Mouse (Mus musculus): ENCODE data around the gene Iqschfp.

Iqschfp gene

DNA sequence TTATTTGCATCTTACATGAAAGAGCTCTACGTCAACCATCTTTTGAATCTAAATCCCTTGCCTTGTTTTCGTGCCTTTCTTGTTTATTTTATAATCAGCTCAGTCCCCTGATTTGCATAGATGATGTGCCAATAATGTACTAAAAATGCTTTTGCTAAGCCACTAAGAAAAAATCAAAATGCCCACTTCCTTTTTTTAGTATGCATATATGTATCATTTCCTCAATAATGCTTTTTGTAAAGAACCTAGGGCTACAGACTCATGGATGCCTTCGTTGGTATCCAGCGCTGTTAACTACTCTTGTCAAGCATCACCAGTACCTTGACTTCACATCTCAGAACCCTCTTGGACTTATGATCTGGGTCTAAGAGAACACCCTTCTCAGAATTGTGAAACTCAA lies 741.5 kb downstream of the Iqschfp start:
- DNase-seq (ENCODE audit: extremely low read depth, low read depth), result no peak

DNA sequence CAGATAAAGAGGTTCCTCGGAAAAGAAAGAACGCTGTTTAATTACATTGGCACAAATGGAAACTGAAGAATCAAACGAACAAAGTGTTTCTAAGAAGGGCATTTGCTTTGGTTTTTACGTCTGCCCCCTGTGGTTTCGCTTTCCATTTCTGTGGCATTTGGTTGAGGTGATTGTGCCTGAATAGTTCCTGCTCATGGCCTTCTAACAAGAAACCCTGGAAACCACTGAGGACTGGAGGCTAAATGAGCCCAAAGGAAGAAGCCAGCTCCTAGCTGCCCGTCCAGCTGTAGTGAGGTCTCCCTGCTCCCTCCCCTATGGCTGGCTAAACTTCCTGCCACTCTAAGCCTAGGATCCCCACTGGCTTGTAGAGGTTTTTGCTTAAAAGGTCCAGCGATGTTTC lies 745.9 kb downstream of the Iqschfp start:
- DNase-seq (ENCODE audit: extremely low read depth, low read depth), result no peak

DNA sequence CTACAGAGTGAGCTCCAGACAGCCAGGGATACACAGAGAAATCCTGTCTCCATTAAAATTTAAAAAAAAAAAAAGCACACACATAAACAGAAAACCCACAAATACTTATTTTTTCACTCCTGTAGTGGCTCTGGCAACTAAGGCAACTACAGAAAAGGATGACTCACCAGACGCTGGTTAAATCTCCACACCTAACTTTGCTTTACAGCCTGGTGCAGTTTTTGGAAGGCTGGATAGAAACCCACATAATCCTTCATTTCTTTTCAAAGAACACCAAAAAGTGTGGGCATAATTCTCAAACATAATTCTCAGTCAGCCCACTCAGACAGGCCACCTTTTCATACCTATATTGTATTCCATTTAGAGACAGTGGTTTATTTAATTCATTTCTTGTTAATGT lies 746.7 kb downstream of the Iqschfp start:
- no peak for DNase-seq (ENCODE audit: extremely low read depth, low read depth)

DNA sequence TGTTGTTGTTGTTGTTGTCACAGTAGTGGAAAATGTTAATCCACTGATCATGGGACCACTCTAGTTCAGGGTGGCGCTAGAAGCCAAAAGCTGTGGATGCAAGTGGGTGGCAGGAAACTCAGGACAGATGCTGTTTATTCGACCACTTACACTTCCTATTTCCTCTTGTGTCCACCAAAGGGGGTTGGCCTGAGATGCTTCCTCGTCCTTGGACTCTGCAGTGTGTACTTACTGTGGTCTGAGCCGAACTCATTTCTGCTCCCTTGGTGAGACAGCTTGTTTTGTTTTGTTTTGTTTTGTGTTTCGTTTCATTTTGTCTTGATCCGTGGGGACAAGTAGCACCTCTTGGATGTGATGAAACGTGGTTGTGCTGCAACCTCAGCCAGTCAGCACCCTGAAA lies 750.9 kb downstream of the Iqschfp start:
- DNase-seq (ENCODE audit: extremely low read depth, low read depth), result no peak

DNA sequence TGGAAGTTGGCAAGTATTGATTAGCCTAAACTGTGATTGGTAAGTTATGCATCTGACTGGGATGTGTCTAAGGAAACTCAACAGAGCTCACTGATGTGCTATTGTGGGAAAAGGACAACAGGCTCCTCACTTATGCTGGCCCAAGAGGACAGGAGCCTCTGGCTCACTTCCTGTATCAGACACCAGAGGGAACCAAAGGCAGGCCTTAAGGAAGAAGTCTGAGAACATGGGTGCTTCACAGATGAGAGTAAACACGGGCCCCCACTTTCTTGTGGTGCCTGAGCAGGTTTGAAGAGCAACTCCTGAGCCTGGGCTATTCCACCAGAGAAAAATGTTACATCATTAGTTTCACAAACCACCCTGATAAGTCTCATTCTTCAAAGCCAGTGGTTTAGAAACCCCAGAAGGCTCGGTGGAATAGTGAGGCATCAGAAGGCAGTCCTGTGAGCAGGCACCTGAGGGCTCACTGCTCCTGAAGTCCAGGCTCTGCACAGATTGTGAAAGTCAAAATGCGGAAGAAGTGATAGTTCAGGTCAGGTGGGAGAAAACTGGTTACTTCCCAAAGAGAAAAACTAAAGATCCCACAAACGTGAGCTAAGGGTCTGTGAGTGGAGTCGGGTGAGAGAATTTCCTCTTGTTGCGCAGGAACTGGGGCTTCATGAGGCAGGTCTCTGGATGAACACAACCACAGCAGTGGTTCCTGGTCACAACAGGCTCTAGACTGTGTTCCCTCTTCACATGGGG lies 754.5 kb downstream of the Iqschfp start:
- no peak for DNase-seq (ENCODE audit: extremely low read depth, low read depth)

DNA sequence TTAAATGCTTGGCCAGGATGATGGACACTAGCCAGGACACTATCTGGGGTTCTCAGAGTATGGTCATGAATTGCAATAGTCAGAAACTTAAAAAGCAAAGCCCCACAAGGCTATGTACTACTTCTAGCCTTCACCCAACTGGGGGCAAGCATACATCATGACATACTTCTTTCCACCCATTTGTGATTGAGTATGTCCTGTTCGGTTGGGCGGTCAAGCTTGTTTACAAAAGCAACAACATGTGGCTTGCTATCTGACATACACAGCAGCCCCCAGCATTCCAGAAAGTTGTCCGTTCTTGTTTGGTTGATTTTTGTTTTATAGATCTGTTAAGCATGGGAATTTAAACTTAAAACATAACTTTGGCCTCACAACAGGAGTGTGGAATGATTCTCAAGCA lies 755.2 kb downstream of the Iqschfp start:
- DNase-seq (ENCODE audit: extremely low read depth, low read depth), result no peak

DNA sequence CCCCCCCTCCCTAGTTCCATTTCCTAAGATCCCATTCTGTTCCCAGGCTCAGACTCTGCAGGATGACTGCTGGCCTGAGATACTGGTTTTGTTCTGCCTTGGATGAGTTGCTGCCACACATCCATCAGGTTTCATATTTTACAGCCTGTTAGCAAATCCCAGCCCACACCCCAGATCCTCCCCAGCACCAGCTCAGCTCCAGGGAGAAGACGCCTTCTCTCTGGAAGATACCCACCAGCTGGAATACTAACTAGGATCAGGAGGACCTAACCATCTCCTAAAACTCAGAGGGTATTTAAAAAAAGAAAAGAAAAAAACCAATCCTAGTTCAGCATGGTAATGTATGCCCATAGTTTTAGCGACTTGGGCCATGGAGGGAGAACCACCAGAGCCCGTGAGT lies 758.2 kb downstream of the Iqschfp start:
- DNase-seq (ENCODE audit: extremely low read depth, low read depth), result no peak

DNA sequence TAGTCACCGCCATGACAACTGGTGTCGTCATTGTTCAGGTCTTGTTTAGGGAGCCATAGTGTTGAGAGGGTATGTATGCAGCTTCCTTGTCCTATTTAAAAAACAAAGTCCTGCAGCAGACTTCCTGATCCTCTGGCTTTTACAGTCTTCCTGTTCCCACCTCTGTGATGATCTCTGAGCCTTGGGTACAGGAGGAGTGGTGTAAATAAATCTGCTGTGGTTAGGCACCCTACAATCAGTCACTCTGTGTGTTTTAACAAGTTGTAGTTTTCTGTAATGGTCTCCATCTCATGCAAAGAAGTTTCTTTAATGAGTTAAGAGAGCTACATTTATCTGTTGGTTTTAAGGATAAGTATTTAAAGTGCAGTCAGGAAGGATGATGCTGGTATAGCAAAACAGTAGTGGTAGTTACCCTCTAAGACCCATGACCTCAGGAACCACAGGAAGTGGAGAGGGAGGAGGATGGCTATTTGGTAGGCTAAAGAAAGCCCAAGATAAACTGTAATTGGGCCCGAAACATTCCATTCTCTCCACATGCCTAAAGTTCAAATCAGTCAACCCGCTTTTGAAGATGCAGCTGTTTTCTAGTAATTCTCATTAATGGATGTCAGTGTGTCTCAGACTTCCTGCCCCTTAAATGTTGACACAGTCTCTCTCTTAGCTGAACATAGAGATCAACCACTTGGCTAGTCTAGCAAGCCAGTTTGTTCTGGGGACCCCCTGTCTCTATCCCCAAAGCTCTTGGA lies 764.7 kb downstream of the Iqschfp start:
- DNase-seq (ENCODE audit: extremely low read depth, low read depth), result no peak

DNA sequence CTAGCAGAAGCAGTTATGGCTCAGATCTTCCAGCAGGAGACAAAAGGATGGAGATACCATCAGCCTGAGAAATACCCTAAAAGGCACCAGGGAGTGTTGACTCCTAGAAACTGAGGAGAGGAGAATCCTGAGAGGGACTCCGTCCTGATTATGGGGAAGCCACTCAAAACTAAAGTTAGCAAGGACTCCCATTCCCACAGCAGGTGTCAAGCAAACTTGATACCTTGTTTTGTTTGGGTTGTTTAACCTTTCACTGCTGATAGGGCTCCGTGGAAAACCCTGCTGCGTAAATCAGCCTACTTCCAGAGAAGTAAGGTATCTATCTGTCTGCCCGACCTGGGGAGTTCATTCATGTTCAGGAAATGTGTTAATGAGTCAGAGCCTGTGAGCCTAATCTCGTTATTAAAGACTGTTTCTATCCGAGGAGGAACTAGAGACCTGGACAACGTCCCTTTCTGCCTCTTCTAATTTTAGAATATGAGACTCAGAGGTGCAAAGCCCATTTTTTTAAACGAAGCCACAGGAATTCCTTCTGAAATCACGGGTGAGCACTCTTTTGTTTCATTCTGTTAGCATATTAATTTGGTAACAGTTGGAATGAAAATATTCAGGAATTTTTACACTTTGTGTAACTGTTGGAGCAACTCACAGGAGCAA lies 765.7 kb downstream of the Iqschfp start:
- DNase-seq (ENCODE audit: extremely low read depth, low read depth), result peak; percentile 22

DNA sequence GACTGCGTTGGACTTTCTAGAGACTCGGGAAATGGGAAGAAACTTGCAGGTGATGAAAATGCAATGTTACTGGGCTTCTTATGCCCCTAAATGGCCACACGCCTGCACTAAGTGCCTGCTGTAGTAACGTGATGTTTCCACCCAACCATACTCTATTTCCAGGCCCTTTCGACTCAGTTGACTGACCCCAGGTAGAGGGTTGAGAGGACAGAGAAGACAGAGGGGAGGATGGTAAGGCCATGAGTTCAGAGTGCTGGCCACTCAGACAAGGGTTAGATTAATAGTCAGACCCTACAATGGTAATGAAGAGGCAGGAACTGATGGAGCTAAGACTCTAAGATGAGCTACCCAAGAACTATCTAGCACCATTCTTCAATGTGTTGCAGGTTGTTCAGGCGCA lies 768.0 kb downstream of the Iqschfp start:
- no peak for DNase-seq (ENCODE audit: extremely low read depth, low read depth)

DNA sequence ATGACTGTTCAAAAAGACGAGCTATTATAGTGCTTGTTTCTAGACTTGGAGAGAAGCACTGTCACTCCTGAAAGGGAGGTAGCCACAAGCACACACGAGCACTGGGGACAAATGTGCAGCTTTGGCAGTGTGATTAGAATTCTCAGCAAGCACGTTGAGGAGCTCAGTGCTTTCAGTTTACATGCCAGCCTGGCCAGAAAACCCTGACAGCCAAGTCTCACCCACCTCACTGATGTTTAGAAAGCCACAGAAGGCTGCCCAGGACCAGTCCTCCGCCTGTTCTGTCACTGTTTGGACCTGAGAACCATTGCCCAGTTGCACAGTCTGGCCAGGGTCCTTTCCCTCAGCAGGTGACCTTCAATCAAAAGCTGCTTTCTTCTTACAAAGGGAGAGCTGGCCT lies 768.5 kb downstream of the Iqschfp start:
- DNase-seq (ENCODE audit: extremely low read depth, low read depth), result no peak

DNA sequence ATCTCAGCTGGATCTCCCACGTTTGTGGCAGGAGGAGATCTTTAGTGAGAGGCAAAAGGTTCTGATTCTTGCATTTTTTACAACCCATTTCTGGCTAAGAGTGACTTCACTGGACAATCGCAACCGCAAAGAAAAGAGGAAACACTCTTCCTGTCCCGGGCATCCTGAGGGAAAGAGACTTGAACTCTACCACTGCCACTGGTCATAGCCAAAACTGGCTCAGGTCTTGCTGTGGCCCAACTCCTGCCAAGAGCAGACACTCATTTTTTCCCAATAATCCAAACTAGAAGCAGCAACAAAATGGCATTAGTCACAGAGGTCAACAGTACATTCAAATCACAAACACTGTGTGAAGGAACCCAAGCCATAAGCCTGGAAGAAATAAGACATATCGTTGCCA lies 770.4 kb downstream of the Iqschfp start:
- DNase-seq (ENCODE audit: extremely low read depth, low read depth), result no peak

DNA sequence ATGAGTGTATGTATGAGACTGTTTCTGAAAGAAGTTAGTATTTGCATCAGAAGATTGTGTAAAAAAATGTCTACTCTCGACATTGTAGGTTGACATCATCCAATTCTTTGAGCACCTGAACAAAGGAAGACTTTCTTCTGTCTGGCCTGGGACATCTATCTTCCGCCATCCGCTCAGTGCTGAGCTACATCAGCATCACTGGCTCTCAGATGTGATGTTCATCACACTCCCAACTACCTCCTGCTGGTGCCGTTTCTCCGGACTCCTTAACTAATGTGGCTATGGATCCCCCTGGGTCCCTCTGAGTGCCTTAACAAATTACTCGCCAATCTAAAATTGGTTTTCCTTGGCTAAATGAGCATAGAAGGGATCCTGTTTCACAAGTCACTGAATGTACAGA lies 772.3 kb downstream of the Iqschfp start:
- no peak for DNase-seq (ENCODE audit: extremely low read depth, low read depth)

DNA sequence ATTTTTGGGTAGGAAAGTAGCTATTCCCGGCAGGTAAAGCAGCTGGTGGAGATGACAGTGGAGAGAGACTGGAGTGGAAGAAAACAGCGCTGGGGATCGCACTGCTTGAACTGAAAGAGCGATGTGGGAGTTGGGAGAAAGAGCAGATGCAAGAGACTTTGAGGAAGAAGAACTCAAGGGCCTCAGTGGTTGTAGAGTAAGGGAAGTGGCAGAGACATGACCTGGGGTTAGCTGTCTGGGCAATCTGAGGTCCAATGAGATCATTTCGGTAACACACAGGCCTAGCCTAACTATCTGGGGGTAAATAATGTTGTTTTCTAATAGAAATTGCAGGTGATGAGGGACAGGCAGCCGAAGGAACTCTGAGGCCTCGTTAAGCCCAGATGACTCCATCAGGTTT lies 774.3 kb downstream of the Iqschfp start:
- no peak for DNase-seq (ENCODE audit: extremely low read depth, low read depth)

DNA sequence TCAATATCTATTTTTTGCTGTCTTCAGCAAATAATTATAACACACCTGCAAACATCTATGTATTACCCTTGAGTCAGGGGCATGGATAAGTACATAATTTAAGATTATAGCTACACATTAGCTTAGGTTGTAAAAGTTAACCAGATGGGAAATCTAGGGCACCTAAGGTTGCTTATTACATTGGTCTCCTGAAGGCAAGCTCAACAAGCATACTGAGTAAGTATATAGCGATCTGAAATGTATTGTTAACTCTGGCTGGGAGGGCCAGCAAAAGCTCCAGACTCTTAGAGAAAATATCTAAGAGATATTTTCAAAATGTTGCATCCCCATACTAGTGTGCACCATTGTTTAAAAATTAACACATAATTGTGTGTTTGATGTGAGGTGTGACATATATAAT lies 775.8 kb downstream of the Iqschfp start:
- DNase-seq (ENCODE audit: extremely low read depth, low read depth), result no peak

DNA sequence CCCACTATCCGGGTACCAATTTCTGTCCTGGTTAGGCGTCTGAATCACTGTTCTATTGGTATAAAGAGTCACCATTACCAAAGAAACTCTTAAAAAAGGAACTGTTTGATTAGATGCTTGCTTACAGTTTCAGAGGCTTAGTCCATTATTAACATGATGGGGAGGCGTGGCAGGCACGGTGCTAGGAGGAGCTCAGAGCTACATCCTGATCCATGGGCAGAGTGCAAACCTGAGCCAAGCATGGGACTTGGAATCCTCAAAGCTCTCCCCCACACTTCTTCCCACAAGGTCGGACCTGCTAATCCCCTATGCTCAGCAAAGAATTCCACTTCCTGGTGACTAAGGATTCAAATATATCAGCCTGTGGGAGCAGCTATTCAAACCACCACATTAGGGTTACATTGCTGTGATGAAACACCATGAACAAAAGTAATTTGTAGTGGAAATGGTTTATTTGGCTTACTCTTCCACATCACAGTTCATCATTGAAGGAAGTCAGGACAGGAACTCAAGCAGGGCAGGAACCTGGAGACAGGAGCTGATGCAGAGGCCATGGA lies 777.5 kb downstream of the Iqschfp start:
- DNase-seq (ENCODE audit: extremely low read depth, low read depth), result no peak

DNA sequence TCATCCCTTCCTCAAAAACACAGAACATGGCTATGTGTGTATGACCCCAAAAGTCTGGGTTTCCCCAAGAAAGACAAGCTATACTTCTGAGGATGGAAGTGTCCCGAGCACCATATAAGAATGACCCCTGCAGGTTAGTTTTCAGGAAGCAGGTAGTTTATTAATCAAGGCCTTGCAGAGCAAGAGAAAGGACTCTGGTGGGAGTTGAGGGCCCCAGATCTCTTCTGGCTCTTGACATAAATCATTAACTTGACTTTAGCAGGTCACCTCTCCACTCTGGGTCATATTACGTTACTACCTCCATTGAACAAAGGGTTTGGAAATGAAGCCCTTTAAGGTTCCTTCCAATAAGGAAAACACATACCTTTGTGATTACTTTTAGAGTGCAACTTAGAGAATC lies 782.7 kb downstream of the Iqschfp start:
- DNase-seq (ENCODE audit: extremely low read depth, low read depth), result no peak

DNA sequence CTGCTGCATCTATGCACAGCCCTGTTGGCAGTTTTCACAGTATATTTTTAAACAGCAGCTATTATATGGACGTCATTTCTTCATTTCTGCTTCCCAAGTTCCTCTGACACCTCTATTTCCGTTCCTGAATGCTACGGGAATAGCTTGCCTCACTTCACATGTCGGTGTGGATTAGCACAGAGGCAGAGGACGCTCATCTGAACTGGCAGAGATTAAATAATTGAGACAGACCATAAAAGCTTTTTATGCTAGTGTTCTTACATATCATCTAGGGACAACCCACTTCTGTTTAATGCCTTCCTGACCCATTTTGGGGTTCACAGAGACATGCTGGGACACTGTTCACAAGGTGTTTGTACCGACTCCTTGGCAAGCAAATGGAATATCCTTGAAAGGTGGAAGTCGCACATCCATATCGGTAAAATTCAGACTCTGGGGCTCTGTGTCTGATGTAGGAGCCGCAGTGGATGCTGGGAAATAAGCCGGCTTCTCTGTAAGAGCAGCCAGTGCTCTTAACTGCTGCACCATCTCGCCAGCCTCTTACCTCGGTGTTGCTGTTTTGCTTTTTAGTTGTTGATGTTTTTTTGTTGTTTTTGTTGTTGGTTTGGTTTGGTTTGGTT lies 783.3 kb downstream of the Iqschfp start:
- DNase-seq (ENCODE audit: extremely low read depth, low read depth), result no peak

Data from MEL-GATA-1-ER (cell line).